ENCODE assay signal across 34 mouse cellular contexts in the genomic region with DNA sequence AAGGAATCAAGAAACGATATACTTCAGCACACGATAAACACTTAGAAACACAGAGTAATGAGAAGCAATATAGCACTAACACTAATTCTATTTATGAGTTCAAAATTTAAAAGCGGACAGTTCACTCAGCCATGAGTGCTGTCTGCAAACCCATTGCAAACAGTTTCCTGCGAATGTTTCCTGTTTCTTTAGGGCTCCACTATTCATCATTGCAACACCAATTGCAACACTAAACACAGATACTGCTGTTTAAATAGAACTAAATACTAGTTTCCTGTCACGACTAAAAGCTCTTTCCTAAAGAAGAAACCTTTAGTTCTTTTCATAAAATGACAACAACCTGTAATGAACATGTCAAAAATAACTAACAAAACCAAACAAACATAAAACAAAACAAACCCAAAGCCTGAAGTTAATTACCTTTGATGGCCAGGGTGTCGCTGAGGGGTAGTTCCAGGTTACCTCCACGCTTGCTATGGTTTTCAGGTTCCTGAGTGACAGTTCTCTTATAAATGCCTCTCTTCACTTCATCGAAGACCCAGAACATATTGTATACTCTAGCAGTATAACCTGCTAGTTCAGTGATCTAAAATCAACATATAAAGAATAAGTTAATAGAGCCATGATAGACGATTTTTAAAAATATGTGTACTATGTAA. TPM values are rescaled to one million over a fixed set of nuclear protein-coding genes. Genes with fewer than 3 reads are reported as not detected.
DNase-seq lines count a peak whose midpoint lies in the region; ATAC-seq and TF ChIP-seq lines count a peak whose summit lies in the region.
"Had no signal": no experiment of that assay in that cellular context is flagged by ENCODE, and none has a peak within 500 bp of the region (broad histone marks: within the 10 kb centered on the region; RNA-seq: fewer than 3 reads in every experiment).

No protein-coding gene starts in this region.

- no peak overlapping the region for H3K27ac ChIP-seq in lung, embryonic 14.5 days (ENCODE audit: low read depth)
- H3K27ac ChIP-seq in brown adipose tissue, adult 24 weeks (replicated peaks; ENCODE audit: low read depth, low read length) = peak overlapping the region; percentile 90
- H3K27ac ChIP-seq: embryonic facial prominence, embryonic 12.5 days; hindbrain, embryonic 13.5 days; limb, embryonic 12.5 days; liver, embryonic 14.5 days; neural tube, embryonic 15.5 days had no signal

- ATAC-seq in lung, embryonic 14.5 days (ENCODE audit: insufficient read depth) = no peak
- ATAC-seq in megakaryocyte, adult 5-6 weeks (ENCODE audit: poor library complexity, severe bottlenecking) = peak; percentile 91
- ATAC-seq: activated CD4-positive, CD25-positive, alpha-beta regulatory T cell, adult 4 months; forebrain, embryonic 14.5 days; intestine, postnatal 0 days had no signal

- H3K4me1 ChIP-seq in lung, embryonic 14.5 days (ENCODE audit: insufficient read depth) = no peaks in the 10 kb centered on the region
- peaks cover 3% of the 10 kb centered on the region; the same call in 1 of the 2 replicates for H3K4me1 ChIP-seq in brown adipose tissue, adult 24 weeks (ENCODE audit: control insufficient read depth, insufficient read depth, insufficient read length, low read length)
- H3K4me1 ChIP-seq: embryonic facial prominence, embryonic 12.5 days; limb, embryonic 12.5 days; neural tube, embryonic 15.5 days had no signal

- no peak overlapping the region for H3K9ac ChIP-seq in lung, embryonic 14.5 days
- H3K9ac ChIP-seq: embryonic facial prominence, embryonic 12.5 days; hindbrain, embryonic 13.5 days; limb, embryonic 12.5 days; liver, embryonic 14.5 days; neural tube, embryonic 15.5 days had no signal

- whole genome bisulfite sequencing in lung, embryonic 14.5 days = 50% methylated on average over 9 of the region's 9 CpGs

- peak; percentile 38 for DNase-seq in lung, embryonic 14.5 days
- DNase-seq in lung, postnatal 14 days = no peak
- peak; percentile 62 for DNase-seq in 416B (ENCODE audit: low read depth)
- no peak for DNase-seq in thymus, postnatal 25 days
- DNase-seq in yolk sac, embryonic 10.5 days (ENCODE audit: low spot score) = no peak
- DNase-seq: adrenal gland, adult 2 months; adrenal gland, postnatal 36 days; B cell, adult 2 months; cerebellum, adult 8-10 months; cerebellum, postnatal 25 days; embryo, embryonic 11 days; gastrocnemius, postnatal 14 days; heart, adult 11 months; heart, postnatal 36 days; kidney, adult 9 months; kidney, postnatal 14 days; midbrain, embryonic 14.5 days; right cerebral cortex, adult 18-20 months; spleen, adult 18-20 months; thymus, postnatal 14 days had no signal

- H3K4me3 ChIP-seq in lung, embryonic 14.5 days (ENCODE audit: low read depth, low read length) = no peak overlapping the region
- no peak overlapping the region for H3K4me3 ChIP-seq in brown adipose tissue, adult 24 weeks (ENCODE audit: insufficient read depth, low read depth, low read length)
- H3K4me3 ChIP-seq: embryonic facial prominence, embryonic 12.5 days; hindbrain, embryonic 13.5 days; limb, embryonic 12.5 days; neural tube, embryonic 15.5 days had no signal

- no peaks in the 10 kb centered on the region for H3K36me3 ChIP-seq in lung, embryonic 14.5 days (ENCODE audit: insufficient read depth)
- H3K36me3 ChIP-seq: embryonic facial prominence, embryonic 12.5 days; hindbrain, embryonic 13.5 days; limb, embryonic 12.5 days; neural tube, embryonic 15.5 days had no signal

- no peaks in the 10 kb centered on the region for H3K27me3 ChIP-seq in lung, embryonic 14.5 days (ENCODE audit: insufficient read depth, low read length)
- H3K27me3 ChIP-seq: embryonic facial prominence, embryonic 12.5 days; hindbrain, embryonic 13.5 days; limb, embryonic 12.5 days; neural tube, embryonic 15.5 days had no signal

- no peaks in the 10 kb centered on the region for H3K9me3 ChIP-seq in lung, embryonic 14.5 days (ENCODE audit: low read depth, low read length)
- H3K9me3 ChIP-seq: embryonic facial prominence, embryonic 12.5 days; hindbrain, embryonic 13.5 days; limb, embryonic 12.5 days; neural tube, embryonic 15.5 days had no signal

- no peak for TF ChIP-seq CTCF in lung, embryonic 14.5 days (IDR thresholded peaks at IDR 0.05; ENCODE audit: low read depth)

- no peak overlapping the region for H3K4me2 ChIP-seq in lung, embryonic 14.5 days
- H3K4me2 ChIP-seq: embryonic facial prominence, embryonic 12.5 days; heart, embryonic 11.5 days; hindbrain, embryonic 13.5 days; limb, embryonic 12.5 days; neural tube, embryonic 15.5 days had no signal

RNA-seq across cellular contexts. Expression of gene Abcd2, which starts 12.8 kb away (rescaled TPM):
- polyA plus RNA-seq in lung, embryonic 14.5 days (2014; fragmentation: Nextera tagmentation; extraction: Ambion mirVana) = 2.5 and 2.9 TPM in 2 replicates
- polyA plus RNA-seq in brown adipose tissue, adult 24 weeks (2012; ENCODE audit: insufficient read depth, insufficient read length, missing spikeins) = 77.8 and 88.6 TPM in 2 replicates
- 66.5 and 67.1 TPM in 2 replicates for total RNA-seq in megakaryocyte, adult 5-6 weeks (2015)
- total RNA-seq in megakaryocyte, adult 5-6 weeks (2017) = 78.0 and 81.5 TPM in 2 replicates

RNA-seq across cellular contexts. Expression of gene CN725425, which starts 20.5 kb away (rescaled TPM):
- not detected in 2 replicates for polyA plus RNA-seq in lung, embryonic 14.5 days (2014; fragmentation: Nextera tagmentation; extraction: Ambion mirVana)
- not detected in 2 replicates for polyA plus RNA-seq in brown adipose tissue, adult 24 weeks (2012; ENCODE audit: insufficient read depth, insufficient read length, missing spikeins)
- total RNA-seq in megakaryocyte, adult 5-6 weeks (2015) = not detected in 2 replicates
- total RNA-seq in megakaryocyte, adult 5-6 weeks (2017) = not detected in 2 replicates
- total RNA-seq: adrenal gland, adult 2 months; adrenal gland, postnatal 36 days; left cerebral cortex, postnatal 25 days had no signal
- polyA plus RNA-seq: activated CD4-positive, CD25-positive, alpha-beta regulatory T cell, adult 4 months; adrenal gland, adult 2 months; embryonic facial prominence, embryonic 12.5 days; forebrain, embryonic 14.5 days; heart, embryonic 11.5 days; heart, embryonic 16.5 days; hindbrain, embryonic 13.5 days; intestine, postnatal 0 days; limb, embryonic 12.5 days; neural tube, embryonic 15.5 days; stomach, embryonic 16.5 days had no signal

Comparison
In these comparisons a context has a peak if more than half of its experiments do, and no peak if none do; other contexts are left out.
1. DNase-seq: peak in lung, embryonic 14.5 days (single experiment) and 416B (single experiment); none in lung, postnatal 14 days (single experiment), thymus, postnatal 25 days (single experiment) and yolk sac, embryonic 10.5 days (single experiment).
2. RNA of gene Abcd2, which starts 12.8 kb away (polyA plus RNA-seq): 77.8 to 88.6 TPM in brown adipose tissue, adult 24 weeks; 2.5 to 2.9 TPM in lung, embryonic 14.5 days; every median in the first group is over 10 times any median in the second.